Mouse (Mus musculus) neutrophil, adult 83 days (primary cell): ENCODE data around the gene Mfap3. TPM values are rescaled to one million over a fixed set of nuclear protein-coding genes. Genes with fewer than 3 reads are reported as not detected.

Experiments used
- total RNA-seq, 2 experiments: library from RNA; stranded (reverse); gene quantifications; one replicate each; pipeline ENCODE4 v1.2.4; 2023

Mfap3 gene
- total RNA-seq = 10 to 100 TPM; 28.9 to 29.1 TPM

GRCm38 (mm10) chr11:57518091-57518750 lies at the start of gene Mfap3, which contains the start of gene Fam114a2:
Mfap3 (plus strand) TSS chr11:57518664.
Fam114a2 (minus strand) TSS chr11:57518617.

Other genes starting within 250 kb of the Mfap3 start
- 10 to 100 TPM; 31.3 to 33.9 TPM for gene Fam114a2, start within 50 bp of the Mfap3 start, total RNA-seq
- 10 to 100 TPM; 17.7 to 19.9 TPM for gene Galnt10, start 126.8 kb downstream of the Mfap3 start, total RNA-seq